In the genomic region with DNA sequence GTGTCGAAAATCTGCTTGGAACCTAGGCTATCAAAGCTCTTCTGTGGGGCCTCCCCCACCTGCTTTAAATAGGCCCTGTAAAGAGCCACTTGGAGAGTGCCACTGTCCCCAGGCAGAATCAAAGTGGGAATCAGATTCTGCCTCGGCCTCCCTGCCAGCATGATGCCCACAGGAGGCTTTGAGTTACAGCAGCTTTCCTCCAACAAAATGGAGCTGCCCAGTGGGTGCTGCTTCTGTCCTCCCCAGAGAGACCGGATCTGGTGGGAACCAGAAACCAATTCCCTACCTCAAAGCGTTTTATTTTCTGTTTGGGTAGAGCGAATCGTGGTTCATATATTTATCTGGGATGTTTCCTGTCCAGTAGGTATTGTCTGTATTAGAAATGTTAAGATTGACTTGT, we compare ENCODE assay signal across 11 mouse cellular contexts. TPM values are rescaled to one million over a fixed set of nuclear protein-coding genes. Genes with fewer than 3 reads are reported as not detected.
DNase-seq lines count a peak whose midpoint lies in the region; ATAC-seq and TF ChIP-seq lines count a peak whose summit lies in the region.
"Had no signal": no experiment of that assay in that cellular context is flagged by ENCODE, and none has a peak within 500 bp of the region (broad histone marks: within the 10 kb centered on the region; RNA-seq: fewer than 3 reads in every experiment).

No protein-coding gene starts in this region.

- TF ChIP-seq POLR2A in olfactory bulb, adult 2 months (IDR thresholded peaks at IDR 0.05; ENCODE audit: insufficient read depth, low read depth, low read length): no peak

- peaks cover 19% of the 10 kb centered on the region; the same call in 1 of the 2 replicates for H3K4me1 ChIP-seq in forebrain, embryonic 14.5 days (ENCODE audit: control insufficient read depth, insufficient read depth, low read length)
- peaks cover 43% of the 10 kb centered on the region for H3K4me1 ChIP-seq in limb, embryonic 10.5 days
- peaks cover 7% of the 10 kb centered on the region for H3K4me1 ChIP-seq in olfactory bulb, adult 2 months (ENCODE audit: control insufficient read depth, insufficient read depth, low read length)
- no peaks in the 10 kb centered on the region for H3K4me1 ChIP-seq in kidney, embryonic 16.5 days (ENCODE audit: insufficient read depth, low read length)
- H3K4me1 ChIP-seq: liver, embryonic 13.5 days had no signal

- H3K9ac ChIP-seq in forebrain, embryonic 14.5 days (ENCODE audit: low read length): peak overlapping the region; percentile 45
- H3K9ac ChIP-seq in kidney, embryonic 16.5 days (replicated peaks; ENCODE audit: low read length): no peak overlapping the region
- H3K9ac ChIP-seq: heart, embryonic 15.5 days; liver, embryonic 13.5 days had no signal

- no peak for TF ChIP-seq CTCF in olfactory bulb, adult 2 months (IDR thresholded peaks at IDR 0.05; ENCODE audit: insufficient read depth, low read depth, low read length)

- H3K4me2 ChIP-seq in forebrain, embryonic 14.5 days (ENCODE audit: low read length): no peak overlapping the region
- H3K4me2 ChIP-seq in kidney, embryonic 16.5 days (replicated peaks; ENCODE audit: low read depth, low read length): no peak overlapping the region
- H3K4me2 ChIP-seq: heart, embryonic 15.5 days; liver, embryonic 13.5 days had no signal

- intact Hi-C loops in left cerebral cortex, postnatal 4 days (cut with DNase I): loop anchor here (5.0 to 10.0 kb wide), 3 partner anchors 393 to 651 kb away; no protein-coding TSS in a partner anchor
- intact Hi-C loops in left cerebral cortex, postnatal 10 days (cut with DNase I): loop anchor here (5.0 kb wide), 2 partner anchors 388 to 648 kb away; no protein-coding TSS in a partner anchor

- H3K36me3 ChIP-seq in forebrain, embryonic 14.5 days (ENCODE audit: control insufficient read depth, insufficient read depth, low read length): no peaks in the 10 kb centered on the region
- no peaks in the 10 kb centered on the region for H3K36me3 ChIP-seq in limb, embryonic 10.5 days
- no peaks in the 10 kb centered on the region for H3K36me3 ChIP-seq in kidney, embryonic 16.5 days (ENCODE audit: insufficient read depth, low read length)
- H3K36me3 ChIP-seq: heart, embryonic 15.5 days; liver, embryonic 13.5 days had no signal

- peak overlapping the region; percentile 62 for H3K27ac ChIP-seq in forebrain, embryonic 14.5 days (ENCODE audit: low read depth, low read length)
- peak overlapping the region; percentile 63; the same call in 1 of the 2 replicates for H3K27ac ChIP-seq in limb, embryonic 10.5 days
- peak overlapping the region; percentile 67; the same call in 1 of the 2 replicates for H3K27ac ChIP-seq in olfactory bulb, adult 2 months (ENCODE audit: insufficient read depth, low read depth, low read length)
- H3K27ac ChIP-seq in kidney, embryonic 16.5 days (ENCODE audit: low read length): no peak overlapping the region
- H3K27ac ChIP-seq: heart, embryonic 15.5 days; liver, embryonic 13.5 days; stomach, postnatal 0 days had no signal

- H3K9me3 ChIP-seq in forebrain, embryonic 14.5 days (replicated peaks; ENCODE audit: control insufficient read depth, low read length): no peaks in the 10 kb centered on the region
- no peaks in the 10 kb centered on the region for H3K9me3 ChIP-seq in limb, embryonic 10.5 days (replicated peaks)
- H3K9me3 ChIP-seq in kidney, embryonic 16.5 days (ENCODE audit: low read length): no peaks in the 10 kb centered on the region
- H3K9me3 ChIP-seq: heart, embryonic 15.5 days; liver, embryonic 13.5 days had no signal

- peak; percentile 26 for DNase-seq in left cerebral cortex, postnatal 4 days
- no peak for DNase-seq in left cerebral cortex, postnatal 10 days (ENCODE audit: extremely low spot score in 1 of 2, low spot score in 2 of 2)
- peak; percentile 47 for DNase-seq in forebrain, embryonic 14.5 days (ENCODE audit: low spot score)
- no peak for DNase-seq in limb, embryonic 10.5 days (ENCODE audit: low spot score)
- DNase-seq in lung, postnatal 36 days: no peak

- H3K27me3 ChIP-seq in forebrain, embryonic 14.5 days (replicated peaks; ENCODE audit: control insufficient read depth, insufficient read depth, low read length): 0 out of 2 replicates have a peak, but pooled peaks cover 5% of the 10 kb centered on the region
- H3K27me3 ChIP-seq in limb, embryonic 10.5 days (ENCODE audit: low read depth, poor library complexity, severe bottlenecking): no peaks in the 10 kb centered on the region; the same call in 1 of the 2 replicates
- H3K27me3 ChIP-seq in kidney, embryonic 16.5 days (ENCODE audit: insufficient read depth, low read length): no peaks in the 10 kb centered on the region
- H3K27me3 ChIP-seq: heart, embryonic 15.5 days; liver, embryonic 13.5 days had no signal

- peak; percentile 25; the same call in 1 of the 2 replicates for ATAC-seq in forebrain, embryonic 14.5 days
- ATAC-seq in kidney, embryonic 16.5 days (ENCODE audit: low FRiP score, low TSS enrichment): no peak
- ATAC-seq in erythroid progenitor cell, adult 5-6 weeks (replicated peaks; ENCODE audit: low FRiP score, poor library complexity, severe bottlenecking): no peak

- H3K4me3 ChIP-seq in forebrain, embryonic 14.5 days (ENCODE audit: low read depth, low read length): no peak overlapping the region
- H3K4me3 ChIP-seq in limb, embryonic 10.5 days: no peak overlapping the region
- H3K4me3 ChIP-seq in olfactory bulb, adult 2 months (ENCODE audit: insufficient read depth, low read depth, low read length): no peak overlapping the region
- H3K4me3 ChIP-seq in kidney, embryonic 16.5 days (ENCODE audit: low read length): no peak overlapping the region
- H3K4me3 ChIP-seq: heart, embryonic 15.5 days; liver, embryonic 13.5 days had no signal

- 43% methylated on average over 6 of the region's 6 CpGs for WGBS in forebrain, embryonic 14.5 days
- 54% methylated on average over 6 of the region's 6 CpGs for WGBS in limb, embryonic 10.5 days
- 69% methylated on average over 6 of the region's 6 CpGs for WGBS in olfactory bulb, adult 2 months
- 63% methylated on average over 6 of the region's 6 CpGs for WGBS in kidney, embryonic 16.5 days

RNA-seq across cellular contexts. Expression of gene Ggact, which starts 37.9 kb away (rescaled TPM):
- 10 to 100 TPM; 11.4 to 11.5 TPM for total RNA-seq in left cerebral cortex, postnatal 4 days (2021)
- total RNA-seq in left cerebral cortex, postnatal 10 days (2021): 10 to 100 TPM; 16.6 to 17.2 TPM
- 6.9 and 7.7 TPM in 2 replicates for polyA plus RNA-seq in forebrain, embryonic 14.5 days (2014; fragmentation: Nextera tagmentation; extraction: Ambion mirVana)
- polyA plus RNA-seq in limb, embryonic 10.5 days (2016; fragmentation: Nextera tagmentation; extraction: Ambion mirVana): 8.0 and 8.8 TPM in 2 replicates
- polyA plus RNA-seq in olfactory bulb, adult 2 months (2012; ENCODE audit: insufficient read depth, insufficient read length, low replicate concordance, missing spikeins): not detected in 2 replicates
- 19.2 and 20.5 TPM in 2 replicates for polyA plus RNA-seq in kidney, embryonic 16.5 days (2015; fragmentation: Nextera tagmentation; extraction: Ambion mirVana)
- 6.3 TPM in 1 of 2 replicates, not detected in the other for total RNA-seq in erythroid progenitor cell, adult 5-6 weeks (2015; ENCODE audit: low replicate concordance)
- total RNA-seq in erythroid progenitor cell, adult 5-6 weeks (2017; ENCODE audit: low replicate concordance): 5.5 TPM in 1 of 2 replicates, not detected in the other

Comparison
In these comparisons a context has a peak if more than half of its experiments do, and no peak if none do; other contexts are left out.
1. DNase-seq: peak in left cerebral cortex, postnatal 4 days (single experiment) and forebrain, embryonic 14.5 days (single experiment); none in left cerebral cortex, postnatal 10 days (0 of 2), limb, embryonic 10.5 days (single experiment) and lung, postnatal 36 days (single experiment).